Mouse (Mus musculus) liver, postnatal 0 days (tissue): ENCODE data around the gene Spaca9. TPM values are rescaled to one million over a fixed set of nuclear protein-coding genes. Genes with fewer than 3 reads are reported as not detected.
A peak's percentile ranks its signal among the peaks of the same experiment; 100 is the strongest.

Experiments
- ATAC-seq: fragments of 200-750 bp; cut with Nextera tagmentation; 2 replicates; pipeline ENCODE4 v1.8.0; 2017; ENCODE audit warnings: mild to moderate bottlenecking, moderate library complexity
- DNase-seq: peaks from one replicate; pipeline ENCODE4 v3.0.0-alpha.2; 2016
- H3K27ac ChIP-seq: fragments of 300-500 bp; sonication (generic); 2 replicates; pipeline ENCODE4 v1.5.1; 2014; ENCODE audit warnings: antibody characterized with exemption, moderate library complexity, mild to moderate bottlenecking, low read depth
- H3K27me3 ChIP-seq: fragments of 300-500 bp; sonication (generic); 2 replicates; pipeline ENCODE4 v1.6.1; 2014; ENCODE audit warnings: low read length, control low read depth, mixed read lengths; ENCODE audit not compliant: insufficient read depth
- H3K36me3 ChIP-seq: fragments of 300-500 bp; sonication (generic); replicated peaks from 2 replicates; pipeline ENCODE4 v1.6.1; 2014; ENCODE audit warnings: mild to moderate bottlenecking, control low read depth, low read length, moderate library complexity, mixed read lengths; ENCODE audit not compliant: insufficient read depth
- H3K4me1 ChIP-seq: fragments of 300-500 bp; sonication (generic); 2 replicates; pipeline ENCODE4 v1.6.1; 2014; ENCODE audit warnings: antibody characterized with exemption, mild to moderate bottlenecking, control low read depth; ENCODE audit not compliant: insufficient read depth
- H3K4me2 ChIP-seq: fragments of 300-500 bp; sonication (generic); 2 replicates; pipeline ENCODE4 v1.6.1; 2014; ENCODE audit warnings: low read depth, mild to moderate bottlenecking, low read length, moderate library complexity, mixed read lengths
- H3K4me3 ChIP-seq: fragments of 300-500 bp; sonication (generic); 2 replicates; pipeline ENCODE4 v1.5.1; 2014; ENCODE audit warnings: low read depth, low read length
- H3K9ac ChIP-seq: fragments of 300-500 bp; sonication (generic); replicated peaks from 2 replicates; pipeline ENCODE4 v1.6.1; 2014; ENCODE audit warnings: mild to moderate bottlenecking, moderate library complexity
- H3K9me3 ChIP-seq: fragments of 300-500 bp; sonication (generic); 2 replicates; pipeline ENCODE4 v1.6.1; 2016; ENCODE audit warnings: mild to moderate bottlenecking, control low read depth, low read length, mixed read lengths
- CTCF ChIP-seq: sonication (generic); IDR thresholded peaks from 2 replicates; pipeline ENCODE4 v1.5.1; 2016; ENCODE audit warnings: antibody characterized with exemption, low read depth
- EP300 ChIP-seq: IDR thresholded peaks from 2 replicates; pipeline ENCODE4 v1.6.1; 2016; ENCODE audit warnings: antibody characterized with exemption, low read depth, mild to moderate bottlenecking
- WGBS: fragments of 180-500 bp; shearing (Covaris S2); extraction: QIAGEN DNeasy Blood & Tissue Kit; methylation state at CpG from one replicate; pipeline ENCODE4 v1.1.7; 2014; ENCODE audit not compliant: insufficient replicate concordance; 5-methylcytosine and 5-hydroxymethylcytosine counted together
- polyA plus RNA-seq: library from polyadenylated mRNA; unstranded; fragments of >200 nt; fragmentation: Nextera tagmentation; extraction: Ambion mirVana; gene quantifications from 2 replicates; pipeline ENCODE4 v1.2.1, GENCODE M21; 2015

Gene Spaca9
- polyA plus RNA-seq, 1 experiment from 2014 or later = 2.5 TPM

DNA sequence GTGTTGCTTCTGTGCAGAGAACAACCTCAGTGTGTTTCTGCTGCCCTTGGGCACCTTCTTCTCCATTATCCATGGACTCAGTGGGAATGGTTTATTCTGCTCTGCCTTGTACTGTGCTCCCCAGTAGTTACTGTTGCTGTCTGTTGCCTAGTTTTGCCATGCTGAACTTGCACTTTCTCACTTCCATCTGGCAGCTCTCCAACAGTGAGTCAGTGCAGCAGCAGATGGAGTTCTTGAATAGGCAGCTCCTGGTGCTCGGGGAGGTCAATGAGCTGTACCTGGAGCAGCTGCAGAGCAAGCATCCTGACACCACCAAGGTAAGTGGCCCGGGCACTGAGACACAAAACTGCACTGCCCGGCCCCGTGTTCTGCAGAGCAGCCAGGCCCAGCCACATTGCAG is 17.8 kb downstream of the Spaca9 start:
- ATAC-seq = no peak
- H3K9me3 ChIP-seq = no peaks in the 10 kb centered on the region

DNA sequence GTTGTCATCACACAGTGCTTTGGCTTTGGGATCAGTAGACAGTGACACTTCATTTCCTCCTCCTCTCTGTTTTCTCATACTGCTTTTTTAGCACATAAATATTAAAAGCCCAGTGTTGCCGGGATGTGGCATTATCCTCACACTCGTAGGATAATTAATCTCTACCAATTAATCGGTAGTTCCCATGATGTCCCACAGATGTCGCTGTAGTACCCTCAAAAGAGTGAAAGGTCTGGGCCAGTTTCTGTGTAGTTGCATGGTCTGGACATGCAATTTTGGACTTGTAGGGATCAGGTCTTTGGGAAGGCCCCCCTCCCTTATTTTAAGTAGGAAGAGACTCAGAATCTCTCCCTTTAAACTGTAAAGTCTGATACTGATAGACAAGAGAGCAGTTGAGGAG is 18.8 kb downstream of the Spaca9 start:
- no peak for TF ChIP-seq EP300
- TF ChIP-seq CTCF = peak; percentile 65
- no peak for ATAC-seq
- whole genome bisulfite sequencing = 44% methylated on average over 4 of the region's 4 CpGs

More for the DNA sequence above, 17.8 kb downstream of the Spaca9 start:
- Histone ChIP-seq H3K36me3 (peaks cover 72% of the 10 kb centered on the region), H3K4me3 (no peak overlapping the region), H3K4me2 (no peak overlapping the region), H3K27me3 (no peaks in the 10 kb centered on the region), H3K27ac (no peak overlapping the region), H3K4me1 (no peaks in the 10 kb centered on the region), H3K9ac (no peak overlapping the region)
- 77% methylated on average over 4 of the region's 4 CpGs for WGBS
- TF ChIP-seq CTCF (no peak), EP300 (no peak)
- DNase-seq = no peak

DNA sequence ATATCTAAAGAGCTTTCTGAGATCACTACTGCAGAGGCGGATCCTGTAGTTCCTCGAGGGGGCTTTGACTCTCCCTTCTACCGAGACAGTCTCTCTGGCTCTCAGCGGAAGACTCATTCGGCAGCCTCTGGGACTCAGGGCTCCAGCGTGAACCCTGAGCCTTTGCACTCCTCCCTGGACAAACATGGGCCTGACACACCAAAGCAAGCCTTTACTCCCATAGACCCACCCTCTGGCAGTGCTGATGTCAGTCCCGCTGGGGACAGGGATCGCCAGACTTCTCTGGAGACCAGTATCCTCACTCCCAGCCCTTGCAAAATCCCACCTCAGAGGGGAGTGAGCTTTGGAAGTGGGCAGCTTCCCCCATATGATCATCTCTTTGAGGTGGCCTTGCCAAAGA is 23.5 kb downstream of the Spaca9 start:
- Histone ChIP-seq H3K9ac (no peak overlapping the region), H3K4me2 (no peak overlapping the region), H3K4me1 (no peaks in the 10 kb centered on the region), H3K36me3 (peaks cover 73% of the 10 kb centered on the region), H3K9me3 (no peaks in the 10 kb centered on the region), H3K27me3 (no peaks in the 10 kb centered on the region), H3K27ac (no peak overlapping the region), H3K4me3 (no peak overlapping the region)
- TF ChIP-seq EP300 = no peak
- no peak for TF ChIP-seq CTCF
- DNase-seq (no peak), ATAC-seq (peak; percentile 67)
- 74% methylated on average over 8 of the region's 8 CpGs for WGBS

More for the DNA sequence above, 18.8 kb downstream of the Spaca9 start:
- Histone ChIP-seq H3K9ac (no peak overlapping the region), H3K9me3 (no peaks in the 10 kb centered on the region), H3K4me1 (no peaks in the 10 kb centered on the region), H3K27me3 (no peaks in the 10 kb centered on the region), H3K4me3 (no peak overlapping the region), H3K4me2 (no peak overlapping the region), H3K27ac (no peak overlapping the region), H3K36me3 (peaks cover 72% of the 10 kb centered on the region)
- DNase-seq = no peak

DNA sequence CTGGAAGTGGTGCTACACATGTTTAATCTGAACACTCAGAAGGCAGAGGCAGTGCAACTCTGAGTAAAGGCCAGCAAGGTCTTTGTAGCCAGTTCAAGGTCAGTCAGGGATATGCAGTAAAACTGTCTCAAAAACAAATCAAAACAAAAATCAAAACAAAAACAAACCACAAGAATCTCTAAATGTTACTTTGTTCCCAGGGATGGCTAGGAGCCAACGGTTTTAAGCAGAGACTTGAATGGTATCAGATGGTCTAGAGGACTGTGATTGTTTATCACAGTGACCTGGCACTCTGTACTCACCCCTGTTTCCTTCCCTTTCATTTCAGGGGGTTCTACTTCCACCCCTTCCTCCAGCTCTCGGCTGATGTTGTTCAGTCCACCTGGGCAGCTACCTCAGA is 28.1 kb downstream of the Spaca9 start:
- Histone ChIP-seq H3K4me3 (no peak overlapping the region), H3K27ac (no peak overlapping the region), H3K27me3 (no peaks in the 10 kb centered on the region), H3K9me3 (no peaks in the 10 kb centered on the region), H3K36me3 (peaks cover 71% of the 10 kb centered on the region), H3K9ac (no peak overlapping the region), H3K4me1 (no peaks in the 10 kb centered on the region), H3K4me2 (no peak overlapping the region)
- WGBS = 64% methylated on average over 2 of the region's 2 CpGs
- DNase-seq (no peak), ATAC-seq (no peak)
- no peak for TF ChIP-seq CTCF
- TF ChIP-seq EP300 = no peak

DNA sequence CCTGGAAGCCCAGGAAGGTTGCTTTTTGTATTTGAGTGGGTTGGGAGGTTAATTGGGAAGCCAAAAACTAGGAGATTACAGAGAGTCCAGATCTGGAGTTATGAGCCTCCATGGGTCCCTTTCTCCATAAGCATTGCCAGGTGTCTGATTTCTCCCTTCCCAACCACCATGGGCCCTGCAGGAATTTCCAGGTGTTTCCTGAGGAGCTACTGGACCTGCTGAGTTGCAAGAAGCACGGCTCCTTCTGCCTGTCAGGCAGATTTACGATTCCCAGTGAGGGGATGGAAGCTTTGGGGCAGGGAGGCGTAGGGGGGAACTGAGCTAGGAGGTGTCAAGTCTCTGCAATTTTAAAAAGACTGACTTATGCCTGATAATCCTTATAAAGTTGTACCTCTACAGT is 33.7 kb downstream of the Spaca9 start:
- peaks cover 66% of the 10 kb centered on the region for H3K36me3 ChIP-seq
- 71% methylated on average over 3 of the region's 3 CpGs for WGBS
- no peak for ATAC-seq

DNA sequence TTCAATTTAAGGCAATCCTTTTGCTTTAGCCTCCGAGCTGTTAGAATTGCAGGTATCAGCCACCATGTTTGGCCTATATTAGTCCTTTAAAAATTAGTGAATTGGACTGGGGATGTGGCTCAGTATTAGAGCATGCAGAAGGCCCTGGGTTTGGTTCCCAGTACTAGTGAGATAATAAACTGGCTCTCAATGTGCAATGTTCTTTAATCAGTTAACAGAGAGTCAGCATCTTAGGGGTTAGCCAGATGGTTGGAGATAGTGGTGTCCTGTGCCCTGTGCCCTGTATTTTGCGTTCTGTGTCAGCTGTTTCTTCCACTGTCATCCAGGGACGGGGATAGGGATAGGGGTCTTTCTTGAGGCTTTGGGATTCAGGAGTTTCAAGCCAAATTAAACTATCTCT is 36.6 kb downstream of the Spaca9 start:
- TF ChIP-seq CTCF (no peak), EP300 (0 out of 2 replicates have a peak, but pooled peaks have one; percentile 28)
- Histone ChIP-seq H3K27ac (no peak overlapping the region), H3K4me1 (no peaks in the 10 kb centered on the region), H3K4me2 (no peak overlapping the region), H3K4me3 (no peak overlapping the region), H3K36me3 (peaks cover 52% of the 10 kb centered on the region), H3K9me3 (no peaks in the 10 kb centered on the region), H3K27me3 (no peaks in the 10 kb centered on the region), H3K9ac (no peak overlapping the region)
- 76% methylated on average over 3 of the region's 3 CpGs for WGBS
- ATAC-seq (no peak), DNase-seq (no peak)

More for the DNA sequence above, 33.7 kb downstream of the Spaca9 start:
- TF ChIP-seq CTCF = no peak
- TF ChIP-seq EP300 = no peak
- Histone ChIP-seq H3K4me2 (no peak overlapping the region), H3K9ac (no peak overlapping the region), H3K4me1 (no peaks in the 10 kb centered on the region), H3K9me3 (no peaks in the 10 kb centered on the region), H3K27ac (no peak overlapping the region), H3K4me3 (no peak overlapping the region), H3K27me3 (no peaks in the 10 kb centered on the region)
- no peak for DNase-seq

DNA sequence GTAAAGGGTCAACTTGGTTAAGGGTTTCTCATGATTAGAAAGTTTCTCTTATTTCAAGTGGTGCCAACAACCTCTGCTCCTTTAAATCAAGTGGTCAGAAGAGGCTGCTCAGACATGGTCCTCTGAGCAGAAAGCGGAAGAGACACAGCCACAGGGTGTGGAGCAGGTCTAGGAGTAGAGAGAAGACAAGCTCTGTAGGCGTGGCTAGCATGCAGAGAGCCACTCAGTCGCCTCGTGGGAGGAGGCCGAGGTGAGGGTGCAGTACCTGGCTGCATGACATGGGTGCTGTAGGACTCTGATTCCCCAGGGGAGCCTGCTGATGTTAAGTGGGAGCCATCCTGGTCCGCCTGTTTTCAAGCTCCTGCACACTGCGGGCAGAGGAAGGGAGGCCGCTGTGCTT is 43.3 kb downstream of the Spaca9 start:
- DNase-seq (no peak), ATAC-seq (no peak)
- TF ChIP-seq EP300 (no peak), CTCF (no peak)
- WGBS = 79% methylated on average over 8 of the region's 8 CpGs
- H3K9ac ChIP-seq = no peak overlapping the region
- H3K36me3 ChIP-seq = peaks cover 18% of the 10 kb centered on the region
- no peaks in the 10 kb centered on the region for H3K27me3 ChIP-seq
- no peaks in the 10 kb centered on the region for H3K9me3 ChIP-seq
- H3K4me2 ChIP-seq = no peak overlapping the region
- no peaks in the 10 kb centered on the region for H3K4me1 ChIP-seq
- no peak overlapping the region for H3K27ac ChIP-seq
- H3K4me3 ChIP-seq = no peak overlapping the region
